1 mouse cellular context compared by ENCODE assay signal in genomic region chr2:117299596-117300448, GRCm38 (mm10).
A peak's percentile ranks its signal among the peaks of the same experiment; 100 is the strongest.
TF ChIP-seq lines count a peak whose summit lies in the region.

No protein-coding gene starts in this region.

TF ChIP-seq in CH12.LX, 34 proteins besides CTCF, POLR2A, EP300 and RAD21 (continued from another document):
- TF ChIP-seq MAFK (IDR thresholded peaks at IDR 0.05; ENCODE audit: insufficient replicate concordance, low read length) (no peak), UBTF (IDR thresholded peaks at IDR 0.05; ENCODE audit: low read depth, low read length) (no peak), ETS1 (conservative IDR thresholded peaks at IDR 0.05; ENCODE audit: low read depth, low read length) (no peak), BHLHE40 (IDR thresholded peaks at IDR 0.05; ENCODE audit: low read depth, low read length) (no peak), E2F4 (IDR thresholded peaks at IDR 0.05; ENCODE audit: insufficient replicate concordance, low read depth, low read length) (no peak), TCF12 (IDR thresholded peaks at IDR 0.05; ENCODE audit: low read depth, low read length) (peak; percentile 66), ZMIZ1 (IDR thresholded peaks at IDR 0.05; ENCODE audit: low read depth, low read length) (0 out of 2 replicates have a peak, but pooled peaks have one; percentile 37), NRF1 (IDR thresholded peaks at IDR 0.05; ENCODE audit: low read depth, low read length) (0 out of 2 replicates have a peak, but pooled peaks have one; percentile 16), POLR2AphosphoS2 (IDR thresholded peaks at IDR 0.05; ENCODE audit: low read depth, low read length) (no peak)
